Mouse (Mus musculus) CD4-positive naive resting alpha-beta T cell, adult 76 days (primary cell): ENCODE data around the gene Gm10964. TPM values are rescaled to one million over a fixed set of nuclear protein-coding genes. Genes with fewer than 3 reads are reported as not detected.

Source experiments
- total RNA-seq: library from RNA; stranded (reverse); gene quantifications from one replicate; pipeline ENCODE4 v1.2.4, GENCODE M21; 2023

The Gm10964 gene
- not detected for total RNA-seq

DNA sequence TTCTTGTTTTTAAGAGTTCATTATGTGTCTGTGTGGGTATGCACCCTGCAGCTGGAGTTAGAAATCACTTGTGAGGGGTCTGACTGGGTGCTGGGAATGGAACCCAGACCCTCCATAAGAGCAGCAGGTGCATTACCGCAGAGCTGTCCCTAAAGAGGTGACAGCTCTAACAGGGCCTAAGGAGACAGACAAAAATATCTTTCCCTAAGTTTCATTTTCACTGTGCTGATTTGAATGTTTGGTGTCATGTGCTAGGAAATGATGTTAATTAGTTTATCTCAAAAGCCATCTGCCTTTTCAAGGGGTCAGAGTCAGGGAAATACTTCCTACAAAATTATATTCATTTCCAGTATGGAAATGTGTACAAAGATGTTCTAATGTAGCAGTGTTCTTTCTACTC, at the start of gene Gm10964:
Gene Gm10964, plus strand, starts transcription at position 38 of the 400 bp plus-strand sequence.

DNA sequence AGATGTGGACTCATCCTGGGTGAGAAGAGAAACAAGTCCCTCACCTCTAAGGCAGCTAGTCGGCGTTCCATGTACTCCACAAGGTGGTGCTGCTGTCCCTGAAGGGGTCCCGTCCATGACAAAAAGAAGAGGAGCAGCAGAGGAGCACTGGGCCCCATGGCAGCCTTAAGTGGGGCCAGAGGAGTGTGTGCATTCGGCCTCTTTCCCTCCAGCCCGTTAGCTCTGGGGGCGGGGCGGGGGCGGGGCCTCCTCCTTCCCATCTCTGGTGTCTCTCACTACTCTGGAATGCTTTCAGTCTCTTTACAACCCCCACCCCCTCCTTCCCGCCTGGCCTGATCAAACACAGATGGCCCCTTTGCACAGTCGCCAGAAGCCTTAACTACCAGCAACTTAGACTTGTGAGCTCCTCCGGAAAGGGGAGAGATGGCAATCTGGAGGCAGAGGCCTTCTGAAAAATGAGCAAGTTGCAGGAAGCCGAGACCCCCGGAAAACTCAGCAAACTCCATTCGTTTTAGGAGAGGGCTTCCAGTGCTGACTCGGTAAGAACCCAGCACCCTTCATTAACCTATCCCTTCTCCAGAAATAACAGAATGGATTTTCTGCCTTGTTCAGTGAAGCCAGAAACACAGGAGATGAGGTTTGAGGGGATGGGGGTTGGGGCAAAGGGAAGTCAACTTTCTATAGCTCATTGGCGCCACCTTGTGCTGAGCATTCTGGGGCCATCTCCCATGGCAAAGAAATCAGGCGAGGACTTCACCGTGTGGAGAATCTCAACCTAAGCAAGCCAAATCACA, 1.2 kb upstream of the Gm10964 start, which contains the start of gene Olfml3:
Gene Olfml3, minus strand, starts transcription at position 224 of the 794 bp plus-strand sequence.

DNA sequence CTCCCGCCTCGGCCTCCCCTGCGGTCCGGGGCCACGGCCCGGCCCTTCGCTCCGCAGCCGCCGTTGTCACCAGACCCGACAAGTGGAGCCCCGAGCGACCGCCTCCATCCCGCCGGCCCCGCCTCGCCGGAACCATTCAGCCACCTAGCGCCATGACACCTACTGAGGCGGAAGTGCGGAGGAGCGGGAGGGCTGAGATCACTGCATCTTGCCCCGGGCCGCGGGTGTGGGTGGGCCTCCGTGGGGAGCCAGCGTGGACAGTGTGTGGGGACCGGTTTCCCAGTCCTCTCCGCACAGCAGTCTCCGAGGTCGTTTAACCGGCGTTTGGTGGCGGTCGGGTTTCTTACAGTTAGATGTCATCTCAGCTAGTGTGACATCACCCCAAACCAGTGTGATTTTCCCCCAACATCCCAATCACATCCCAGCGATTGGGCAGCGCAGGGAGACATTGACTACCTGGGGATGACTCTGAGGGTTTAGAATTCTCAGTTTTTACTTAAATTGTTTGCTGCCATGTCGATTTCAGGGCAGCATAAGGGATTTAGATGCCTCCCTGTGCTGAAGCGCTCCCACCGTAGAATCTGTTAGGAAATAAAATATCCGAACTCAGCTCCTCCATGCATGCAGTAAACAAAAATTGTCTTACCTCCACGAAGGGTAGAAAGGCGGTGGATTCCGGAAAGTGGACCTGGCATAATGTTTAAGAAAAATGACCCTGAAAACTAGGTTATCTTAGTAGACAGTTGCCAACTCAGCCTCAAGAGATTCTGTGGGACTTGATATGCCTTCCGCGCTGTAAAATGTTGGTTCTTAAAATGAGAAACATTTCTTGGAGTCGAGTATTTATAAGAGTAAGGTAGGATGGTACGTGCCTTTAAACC, 52.3 kb downstream of the Gm10964 start, which contains the start of gene Hipk1:
Gene Hipk1, minus strand, starts transcription at position 334 of the 881 bp plus-strand sequence.

Other genes with a start within 250 kb of the Gm10964 start
- not detected for gene Syt6, start 164.1 kb upstream of the Gm10964 start, total RNA-seq
- gene Atg4a-ps, start 93.3 kb upstream of the Gm10964 start, total RNA-seq, result 0.26 TPM
- gene Olfml3, start 1.4 kb upstream of the Gm10964 start, total RNA-seq, result 1.5 TPM
- gene Hipk1, start 52.2 kb downstream of the Gm10964 start, total RNA-seq, result 210 TPM
- gene Dclre1b, start 70.1 kb downstream of the Gm10964 start, total RNA-seq, result 14.6 TPM
- 22.9 TPM for gene Ap4b1, start 70.2 kb downstream of the Gm10964 start, total RNA-seq
- 0.59 TPM for gene Gm43064, start 70.2 kb downstream of the Gm10964 start, total RNA-seq
- gene Bcl2l15, start 93.2 kb downstream of the Gm10964 start, total RNA-seq, result 1.6 TPM
- gene Ptpn22, start 120.4 kb downstream of the Gm10964 start, total RNA-seq, result 230 TPM
- 43.3 TPM for gene Rsbn1, start 174.8 kb downstream of the Gm10964 start, total RNA-seq
- gene Phtf1, start 228.7 kb downstream of the Gm10964 start, total RNA-seq, result 37.0 TPM